Comparison of ENCODE assay signal across 12 mouse cellular contexts in genomic region chr17:31281830-31282686, GRCm38 (mm10). TPM values are rescaled to one million over a fixed set of nuclear protein-coding genes. Genes with fewer than 3 reads are reported as not detected.
A peak's percentile ranks its signal among the peaks of the same experiment; 100 is the strongest.
DNase-seq lines count a peak whose midpoint lies in the region; ATAC-seq and TF ChIP-seq lines count a peak whose summit lies in the region.
"Had no signal": no experiment of that assay in that cellular context is flagged by ENCODE, and none has a peak within 500 bp of the region (broad histone marks: within the 10 kb centered on the region; RNA-seq: fewer than 3 reads in every experiment).

No protein-coding gene starts in this region.

- H3K4me3 ChIP-seq in cerebellum, adult 2 months (replicated peaks; ENCODE audit: insufficient read depth, low read depth, low read length) = no peak overlapping the region
- H3K4me3 ChIP-seq in left cerebral cortex, adult 2 months = no peak overlapping the region
- no peak overlapping the region for H3K4me3 ChIP-seq in embryonic facial prominence, embryonic 13.5 days
- no peak overlapping the region for H3K4me3 ChIP-seq in midbrain, embryonic 16.5 days (ENCODE audit: low read depth, low read length)
- H3K4me3 ChIP-seq: embryonic facial prominence, embryonic 12.5 days had no signal

- peak overlapping the region; percentile 29; the same call in 1 of the 2 replicates for H3K4me2 ChIP-seq in embryonic facial prominence, embryonic 13.5 days
- peak overlapping the region; percentile 13; the same call in 1 of the 2 replicates for H3K4me2 ChIP-seq in midbrain, embryonic 16.5 days (ENCODE audit: low read length)
- H3K4me2 ChIP-seq: embryonic facial prominence, embryonic 12.5 days had no signal

- H3K27ac ChIP-seq in cerebellum, adult 2 months (ENCODE audit: insufficient read depth, low read length) = no peak overlapping the region
- no peak overlapping the region for H3K27ac ChIP-seq in left cerebral cortex, adult 2 months
- no peak overlapping the region for H3K27ac ChIP-seq in embryonic facial prominence, embryonic 13.5 days
- H3K27ac ChIP-seq in midbrain, embryonic 16.5 days (ENCODE audit: low read length) = no peak overlapping the region
- H3K27ac ChIP-seq: embryonic facial prominence, embryonic 12.5 days had no signal

- WGBS in cerebellum, adult 2 months = 36% methylated on average over 19 of the region's 19 CpGs
- WGBS in embryonic facial prominence, embryonic 13.5 days = 39% methylated on average over 19 of the region's 19 CpGs
- WGBS in midbrain, embryonic 16.5 days = 27% methylated on average over 19 of the region's 19 CpGs

- peak in 1 of 2 experiments; percentile 37 for DNase-seq in cerebellum, adult 2 months
- DNase-seq in cerebellum, adult 9-10 months = no peak
- DNase-seq in left cerebral cortex, adult 2 months (ENCODE audit: extremely low spot score in 1 of 2, low spot score in 2 of 2) = no peak
- DNase-seq in left cerebral cortex, adult 11 months (ENCODE audit: low spot score) = no peak
- no peak for DNase-seq in layer of hippocampus, adult 11-12 months (ENCODE audit: low spot score)
- DNase-seq: kidney, postnatal 25 days; lung, postnatal 14 days; thymus, postnatal 25 days had no signal

- peaks cover 11% of the 10 kb centered on the region for H3K4me1 ChIP-seq in cerebellum, adult 2 months (ENCODE audit: control insufficient read depth, insufficient read depth, low read length)
- H3K4me1 ChIP-seq in embryonic facial prominence, embryonic 13.5 days = peaks cover 11% of the 10 kb centered on the region; the same call in 1 of the 2 replicates
- H3K4me1 ChIP-seq in midbrain, embryonic 16.5 days (ENCODE audit: control insufficient read depth, insufficient read depth, low read length) = peaks cover 10% of the 10 kb centered on the region

- no peak for TF ChIP-seq POLR2A in cerebellum, adult 2 months (IDR thresholded peaks at IDR 0.05; ENCODE audit: borderline replicate concordance, insufficient read depth, low read length)

- intact Hi-C loops in left cerebral cortex, adult 2 months (cut with DNase I) = no loop called here

- TF ChIP-seq CTCF in cerebellum, adult 2 months (IDR thresholded peaks at IDR 0.05; ENCODE audit: borderline replicate concordance, insufficient read depth, low read depth, low read length) = peak; percentile 15; the same call in 1 of the 2 replicates
- TF ChIP-seq CTCF in left cerebral cortex, adult 2 months (IDR thresholded peaks at IDR 0.05) = peak; percentile 56

- H3K36me3 ChIP-seq in embryonic facial prominence, embryonic 13.5 days = no peaks in the 10 kb centered on the region
- H3K36me3 ChIP-seq in midbrain, embryonic 16.5 days (ENCODE audit: control insufficient read depth, insufficient read depth, low read length) = no peaks in the 10 kb centered on the region
- H3K36me3 ChIP-seq: embryonic facial prominence, embryonic 12.5 days had no signal

- H3K27me3 ChIP-seq in cerebellum, adult 2 months (ENCODE audit: control insufficient read depth, insufficient read depth, low read length) = no peaks in the 10 kb centered on the region
- H3K27me3 ChIP-seq in embryonic facial prominence, embryonic 13.5 days = no peaks in the 10 kb centered on the region
- H3K27me3 ChIP-seq in midbrain, embryonic 16.5 days (ENCODE audit: control insufficient read depth, insufficient read depth, low read depth, low read length) = no peaks in the 10 kb centered on the region
- H3K27me3 ChIP-seq: embryonic facial prominence, embryonic 12.5 days had no signal

- H3K9ac ChIP-seq in embryonic facial prominence, embryonic 13.5 days = no peak overlapping the region
- H3K9ac ChIP-seq in midbrain, embryonic 16.5 days (ENCODE audit: low read depth, low read length) = no peak overlapping the region
- H3K9ac ChIP-seq: embryonic facial prominence, embryonic 12.5 days had no signal

- ATAC-seq in embryonic facial prominence, embryonic 13.5 days (ENCODE audit: insufficient number of reproducible peaks, insufficient read depth, low FRiP score, low TSS enrichment, low read depth) = no peak
- no peak for ATAC-seq in midbrain, embryonic 16.5 days
- ATAC-seq in monocyte, adult 5-6 weeks (replicated peaks; ENCODE audit: insufficient number of reproducible peaks, low FRiP score, low TSS enrichment, poor library complexity, severe bottlenecking) = no peak

- no peaks in the 10 kb centered on the region for H3K9me3 ChIP-seq in embryonic facial prominence, embryonic 13.5 days
- no peaks in the 10 kb centered on the region for H3K9me3 ChIP-seq in midbrain, embryonic 16.5 days (replicated peaks; ENCODE audit: control insufficient read depth, low read length, poor library complexity, severe bottlenecking)
- H3K9me3 ChIP-seq: embryonic facial prominence, embryonic 12.5 days had no signal

RNA-seq across cellular contexts. Expression of gene Slc37a1, which starts 4.5 kb away (rescaled TPM):
- 6.1 and 7.8 TPM in 2 replicates for polyA plus RNA-seq in cerebellum, adult 2 months (2012; rRNA removed)
- 10 to 100 TPM in 1 of 2 experiments, 1 to 10 TPM in 1; 9.4 to 12.0 TPM for total RNA-seq in left cerebral cortex, adult 2 months (2021)
- 3.2 and 3.8 TPM in 2 replicates for polyA plus RNA-seq in embryonic facial prominence, embryonic 13.5 days (2015; fragmentation: Nextera tagmentation; extraction: Ambion mirVana)
- 12.9 and 20.1 TPM in 2 replicates for polyA plus RNA-seq in midbrain, embryonic 16.5 days (2015; fragmentation: Nextera tagmentation; extraction: Ambion mirVana)
- total RNA-seq in monocyte, adult 5-6 weeks (2017) = 7.3 to 22.9 TPM (median 9.3 TPM) in 3 replicates

RNA-seq across cellular contexts. Expression of gene Rsph1, which starts 4.9 kb away (rescaled TPM):
- polyA plus RNA-seq in cerebellum, adult 2 months (2012; rRNA removed) = 2.7 and 3.7 TPM in 2 replicates
- 10 to 100 TPM; 14.5 to 19.8 TPM for total RNA-seq in left cerebral cortex, adult 2 months (2021)
- polyA plus RNA-seq in embryonic facial prominence, embryonic 13.5 days (2015; fragmentation: Nextera tagmentation; extraction: Ambion mirVana) = 0.46 and 1.5 TPM in 2 replicates
- 6.4 and 8.6 TPM in 2 replicates for polyA plus RNA-seq in midbrain, embryonic 16.5 days (2015; fragmentation: Nextera tagmentation; extraction: Ambion mirVana)
- total RNA-seq in monocyte, adult 5-6 weeks (2017) = 1.2 TPM in 1 of 3 replicates, not detected in the others
